Mouse (Mus musculus): ENCODE results near the gene Cyp2c23.

DNA sequence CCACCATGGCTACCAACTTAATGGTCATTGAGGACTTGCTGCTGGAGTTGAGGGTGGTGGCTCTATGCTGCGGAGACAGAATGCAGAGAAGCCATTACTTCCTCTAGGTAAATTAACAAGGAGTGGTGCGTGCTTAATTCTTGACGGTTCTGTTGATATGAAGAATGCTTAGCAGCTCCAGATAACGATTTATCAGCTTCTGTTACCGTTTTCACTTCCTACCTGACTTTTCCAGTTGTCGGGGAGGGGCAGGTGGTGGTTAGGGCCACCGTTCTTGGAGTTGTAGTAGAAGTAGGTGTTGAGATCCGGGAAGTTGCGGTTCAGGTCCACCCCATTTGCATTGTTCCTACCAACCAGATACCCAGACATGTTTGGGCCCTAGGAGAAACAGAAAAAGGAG is 55.3 kb downstream of the Cyp2c23 start:
- no peak for TF ChIP-seq CTCF (IDR thresholded peaks at IDR 0.05)
- no peak for TF ChIP-seq EP300 (IDR thresholded peaks at IDR 0.05)

Data from lung, postnatal 0 days (tissue).